Mouse (Mus musculus) hindbrain, postnatal 0 days (tissue): ENCODE data around the gene Stra6. TPM values are rescaled to one million over a fixed set of nuclear protein-coding genes. Genes with fewer than 3 reads are reported as not detected.

ENCODE experiments used
- ATAC-seq: fragments of 200-750 bp; cut with Nextera tagmentation; 2 replicates; pipeline ENCODE4 v1.8.0; 2017; ENCODE audit warnings: mild to moderate bottlenecking, moderate TSS enrichment, moderate library complexity
- DNase-seq: peaks from one replicate; pipeline ENCODE4 v3.0.0-alpha.2; 2015; ENCODE audit warnings: low spot score
- H3K27ac ChIP-seq: fragments of 300-500 bp; sonication (generic); 2 replicates; pipeline ENCODE4 v1.5.1; 2014; ENCODE audit warnings: mild to moderate bottlenecking
- H3K27me3 ChIP-seq: fragments of 300-500 bp; sonication (generic); 2 replicates; pipeline ENCODE4 v1.6.1; 2014; ENCODE audit warnings: low read length, mixed read lengths; ENCODE audit not compliant: insufficient read depth
- H3K36me3 ChIP-seq: fragments of 300-500 bp; sonication (generic); 2 replicates; pipeline ENCODE4 v1.6.1; 2014; ENCODE audit warnings: low read length, mixed read lengths; ENCODE audit not compliant: insufficient read depth
- H3K4me1 ChIP-seq: fragments of 300-500 bp; sonication (generic); 2 replicates; pipeline ENCODE4 v1.6.1; 2014; ENCODE audit warnings: antibody characterized with exemption, low read length, mixed read lengths; ENCODE audit not compliant: insufficient read depth
- H3K4me2 ChIP-seq: fragments of 300-500 bp; sonication (generic); 2 replicates; pipeline ENCODE4 v1.6.1; 2014; ENCODE audit warnings: low read depth, mild to moderate bottlenecking, low read length, moderate library complexity, mixed read lengths
- H3K4me3 ChIP-seq: fragments of 300-500 bp; sonication (generic); 2 replicates; pipeline ENCODE4 v1.5.1; 2014; ENCODE audit warnings: low read length
- H3K9ac ChIP-seq: fragments of 300-500 bp; sonication (generic); replicated peaks from 2 replicates; pipeline ENCODE4 v1.6.1; 2014; ENCODE audit warnings: mild to moderate bottlenecking, low read length, moderate library complexity, mixed read lengths
- H3K9me3 ChIP-seq: fragments of 300-500 bp; sonication (generic); 2 replicates; pipeline ENCODE4 v1.6.1; 2016; ENCODE audit warnings: low read length, mixed read lengths
- CTCF ChIP-seq: IDR thresholded peaks from 2 replicates; pipeline ENCODE4 v1.5.1; 2016; ENCODE audit warnings: antibody characterized with exemption, control low read depth, low read depth
- WGBS: fragments of 180-500 bp; shearing (Covaris S2); extraction: QIAGEN DNeasy Blood & Tissue Kit; methylation state at CpG from one replicate; pipeline ENCODE4 v1.1.7; 2014; 5-methylcytosine and 5-hydroxymethylcytosine counted together
- polyA plus RNA-seq: library from polyadenylated mRNA; unstranded; fragments of >200 nt; fragmentation: Nextera tagmentation; extraction: Ambion mirVana; gene quantifications from 2 replicates; pipeline ENCODE4 v1.2.1, GENCODE M21; 2015
- total RNA-seq: library from RNA; depleted of rRNA; stranded (reverse); fragments of >200 nt; gene quantifications from 2 replicates; pipeline ENCODE4 v1.2.3, GENCODE M21; 2014

The Stra6 gene
- total and polyA plus RNA-seq, 2 experiments from 2014 or later, result 7.5 to 19.2 TPM

DNA sequence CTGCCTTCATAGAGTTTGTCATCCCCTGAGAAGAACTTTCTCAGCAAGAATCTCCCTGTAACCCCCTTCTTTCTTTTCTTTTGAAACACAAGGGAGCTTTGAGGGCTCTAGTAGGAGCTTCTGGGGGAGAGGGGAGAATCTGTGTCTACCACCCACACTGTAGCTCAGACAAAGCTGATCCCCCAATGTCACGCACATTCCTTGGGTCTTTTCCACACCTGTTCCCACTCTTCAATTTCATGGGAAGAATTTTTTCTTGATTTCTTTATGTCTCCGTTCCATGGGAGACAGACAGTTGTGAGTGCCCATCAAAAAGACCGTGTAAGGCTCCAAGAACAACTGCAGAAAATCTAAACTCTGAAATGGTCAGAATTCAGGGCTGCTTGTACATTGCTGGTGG, 105.3 kb downstream of the Stra6 start:
- no peak for DNase-seq
- Histone ChIP-seq H3K27ac (no peak overlapping the region), H3K36me3 (no peaks in the 10 kb centered on the region), H3K4me3 (no peak overlapping the region), H3K4me1 (no peaks in the 10 kb centered on the region; the same call in 1 of the 2 replicates), H3K4me2 (no peak overlapping the region), H3K9me3 (no peaks in the 10 kb centered on the region), H3K9ac (no peak overlapping the region), H3K27me3 (no peaks in the 10 kb centered on the region)
- WGBS, result 73% methylated on average over 3 of the region's 3 CpGs
- no peak for ATAC-seq
- no peak for TF ChIP-seq CTCF

DNA sequence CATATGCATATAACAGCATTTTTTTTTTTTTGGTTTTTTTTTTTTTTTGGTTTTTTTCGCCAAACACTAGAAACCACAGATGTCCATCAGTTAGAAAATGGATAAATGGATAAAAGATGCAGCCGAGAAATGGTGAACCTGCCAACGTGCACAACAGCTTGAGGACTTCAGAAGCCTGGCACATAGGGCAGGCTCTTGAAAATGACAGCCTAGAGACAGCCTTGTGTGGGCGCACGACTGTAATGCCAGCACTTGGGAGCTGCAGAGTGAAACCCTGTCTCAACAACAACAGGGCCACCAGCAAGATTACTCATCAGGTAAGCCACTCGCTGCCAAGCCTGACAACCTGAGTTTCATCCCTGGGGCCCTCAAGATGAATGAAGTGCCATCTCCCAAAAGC, 105.8 kb downstream of the Stra6 start:
- no peak for TF ChIP-seq CTCF
- no peak overlapping the region for H3K9ac ChIP-seq
- H3K9me3 ChIP-seq, result no peaks in the 10 kb centered on the region
- ATAC-seq (no peak), DNase-seq (no peak)
- H3K27me3 ChIP-seq, result no peaks in the 10 kb centered on the region
- no peaks in the 10 kb centered on the region; the same call in 1 of the 2 replicates for H3K4me1 ChIP-seq
- H3K27ac ChIP-seq, result no peak overlapping the region
- no peak overlapping the region for H3K4me2 ChIP-seq
- WGBS, result 72% methylated on average over 6 of the region's 6 CpGs
- H3K36me3 ChIP-seq, result no peaks in the 10 kb centered on the region
- no peak overlapping the region for H3K4me3 ChIP-seq

DNA sequence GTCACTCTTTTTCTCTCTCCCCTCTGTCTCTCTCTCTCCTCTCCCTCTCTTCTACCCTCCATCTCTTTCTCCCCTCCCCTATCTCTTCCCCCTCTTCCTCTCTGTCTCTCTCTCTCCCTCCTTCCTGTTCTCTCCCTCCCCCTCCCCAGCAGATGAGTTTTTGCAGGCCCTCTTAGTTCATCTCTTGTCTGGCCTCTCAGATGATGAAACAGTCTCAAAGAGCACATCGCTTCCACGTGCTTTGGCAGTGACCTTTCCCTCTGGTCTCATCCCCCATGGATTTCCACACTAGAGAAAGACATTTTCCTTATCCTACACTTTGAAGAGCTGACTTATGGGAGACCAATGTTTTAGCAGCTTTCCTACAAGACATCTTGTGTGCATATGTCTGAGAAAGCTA, 109.3 kb downstream of the Stra6 start:
- H3K27ac ChIP-seq, result no peak overlapping the region
- H3K4me1 ChIP-seq, result peaks cover 4% of the 10 kb centered on the region; the same call in 1 of the 2 replicates
- H3K4me3 ChIP-seq, result no peak overlapping the region
- DNase-seq (no peak), ATAC-seq (no peak)
- H3K27me3 ChIP-seq, result no peaks in the 10 kb centered on the region
- H3K4me2 ChIP-seq, result no peak overlapping the region
- WGBS, result 69% methylated on average over 2 of the region's 2 CpGs
- no peaks in the 10 kb centered on the region for H3K9me3 ChIP-seq
- TF ChIP-seq CTCF, result no peak
- no peaks in the 10 kb centered on the region for H3K36me3 ChIP-seq
- H3K9ac ChIP-seq, result no peak overlapping the region

DNA sequence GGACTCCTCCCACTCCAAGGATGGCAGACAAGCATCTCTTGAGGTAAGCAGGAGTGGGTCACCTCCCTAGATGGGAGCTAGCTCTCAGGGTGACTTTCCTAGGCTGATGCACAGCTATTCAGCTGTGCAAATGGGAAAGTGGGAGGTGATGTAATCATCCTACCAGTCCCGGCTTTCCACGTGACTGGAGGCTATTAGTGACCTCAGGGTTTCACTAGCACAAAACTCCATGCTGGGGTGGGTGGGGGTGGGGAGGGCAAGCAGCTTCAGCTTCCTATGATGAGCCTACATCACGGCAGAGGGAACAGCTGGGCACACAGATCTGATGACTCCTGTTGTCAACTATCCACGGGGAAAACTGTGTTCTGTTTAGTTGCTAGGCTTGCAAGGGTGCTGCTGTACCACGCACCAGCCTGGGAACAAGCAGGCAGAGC, 111.2 kb downstream of the Stra6 start:
- no peak for DNase-seq
- no peaks in the 10 kb centered on the region for H3K36me3 ChIP-seq
- peaks cover 4% of the 10 kb centered on the region; the same call in 1 of the 2 replicates for H3K4me1 ChIP-seq
- no peak overlapping the region for H3K27ac ChIP-seq
- ATAC-seq, result peak; percentile 53; the same call in 1 of the 2 replicates
- H3K9ac ChIP-seq, result no peak overlapping the region
- no peak for TF ChIP-seq CTCF
- H3K4me2 ChIP-seq, result no peak overlapping the region
- H3K4me3 ChIP-seq, result no peak overlapping the region
- no peaks in the 10 kb centered on the region for H3K27me3 ChIP-seq
- WGBS, result 31% methylated on average over 5 of the region's 5 CpGs
- H3K9me3 ChIP-seq, result no peaks in the 10 kb centered on the region

DNA sequence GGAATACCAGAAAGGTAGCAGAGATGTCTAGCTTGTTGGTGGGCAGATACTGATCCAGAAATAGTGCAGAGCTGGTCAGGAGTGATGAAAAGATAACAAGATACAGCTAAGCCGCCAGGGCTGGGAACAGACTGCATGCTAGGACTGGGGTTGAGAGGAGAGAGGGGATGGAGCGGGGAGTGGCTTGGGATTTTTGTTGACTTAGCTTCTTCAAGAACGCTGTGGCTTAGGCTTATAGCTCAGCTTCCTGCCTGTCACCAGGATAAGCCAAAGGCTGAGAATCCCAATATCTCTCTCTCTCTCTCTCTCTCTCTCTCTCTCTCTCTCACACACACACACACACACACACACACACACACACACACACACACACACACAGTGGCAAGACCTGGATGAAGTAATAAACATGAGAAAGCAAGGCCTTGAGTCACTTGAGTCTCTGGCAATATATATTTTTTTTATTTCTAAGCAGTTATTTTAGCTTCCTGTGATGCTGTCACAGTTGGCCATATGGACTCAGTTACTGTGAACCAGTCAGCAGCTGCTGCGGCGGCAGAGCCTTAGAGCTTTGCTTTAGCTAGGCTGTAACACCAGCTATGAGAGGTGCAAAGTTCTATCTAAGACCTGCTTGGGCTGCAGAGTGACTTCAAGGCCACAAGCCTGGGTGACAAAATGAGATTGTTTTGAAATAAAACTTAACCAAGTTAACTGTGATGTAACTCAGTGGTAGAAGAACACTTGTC, 112.3 kb downstream of the Stra6 start:
- no peak for DNase-seq
- TF ChIP-seq CTCF, result no peak

DNA sequence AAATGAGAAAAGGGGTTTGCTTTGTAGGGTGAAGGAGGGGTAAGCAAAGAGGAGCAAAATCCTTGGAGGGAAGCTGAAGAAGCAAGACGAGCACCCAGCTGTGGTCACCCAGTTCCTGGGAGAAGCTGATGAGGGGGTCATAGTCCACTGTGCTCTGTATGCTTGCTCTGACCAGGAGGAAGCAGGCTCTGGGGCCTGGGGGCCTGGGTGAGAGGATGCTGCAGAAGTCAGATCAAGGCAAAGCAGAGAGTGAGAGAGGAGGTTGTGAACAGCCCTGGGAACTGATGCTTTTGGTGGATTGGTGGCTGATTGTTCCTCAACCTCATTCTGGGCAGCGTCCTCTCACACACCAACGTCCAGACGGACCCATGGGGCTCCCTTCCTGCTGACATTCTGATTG, 113.6 kb downstream of the Stra6 start:
- H3K27me3 ChIP-seq, result no peaks in the 10 kb centered on the region

More for the DNA sequence above, 112.3 kb downstream of the Stra6 start:
- no peak overlapping the region for H3K4me3 ChIP-seq
- H3K4me1 ChIP-seq, result peaks cover 4% of the 10 kb centered on the region; the same call in 1 of the 2 replicates
- H3K27ac ChIP-seq, result no peak overlapping the region
- no peak overlapping the region for H3K4me2 ChIP-seq
- WGBS, result 48% methylated on average over 5 of the region's 5 CpGs
- no peaks in the 10 kb centered on the region for H3K27me3 ChIP-seq
- H3K9me3 ChIP-seq, result no peaks in the 10 kb centered on the region
- ATAC-seq, result no peak
- H3K36me3 ChIP-seq, result no peaks in the 10 kb centered on the region
- no peak overlapping the region for H3K9ac ChIP-seq

DNA sequence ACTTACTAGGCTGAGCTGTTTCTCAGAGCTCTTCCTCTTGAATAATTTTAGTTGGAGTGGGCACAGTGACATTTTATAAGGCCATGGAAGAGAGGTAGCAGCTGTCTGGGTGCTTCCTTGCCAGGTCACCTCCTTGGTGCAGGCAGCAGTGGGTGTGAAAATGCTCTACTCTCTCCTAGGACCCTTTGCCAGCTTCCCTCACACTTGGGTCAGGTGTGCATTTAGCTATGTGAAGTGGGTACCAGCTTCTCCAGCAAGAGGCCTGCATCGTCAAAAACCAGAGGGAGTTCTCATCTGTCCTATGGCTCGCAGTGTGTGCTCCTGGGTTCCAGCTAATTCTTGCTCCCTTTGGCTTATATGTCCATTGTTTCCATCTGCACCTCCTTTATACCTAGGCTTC, 115.8 kb downstream of the Stra6 start:
- no peak for DNase-seq
- Histone ChIP-seq H3K27me3 (no peaks in the 10 kb centered on the region), H3K9ac (no peak overlapping the region), H3K36me3 (no peaks in the 10 kb centered on the region), H3K27ac (no peak overlapping the region), H3K9me3 (no peaks in the 10 kb centered on the region), H3K4me1 (peaks cover 4% of the 10 kb centered on the region; the same call in 1 of the 2 replicates), H3K4me3 (no peak overlapping the region), H3K4me2 (no peak overlapping the region)
- no peak for TF ChIP-seq CTCF
- no peak for ATAC-seq
- 77% methylated on average over 2 of the region's 2 CpGs for WGBS

More for the DNA sequence above, 113.6 kb downstream of the Stra6 start:
- no peak overlapping the region for H3K9ac ChIP-seq
- ATAC-seq (no peak), DNase-seq (no peak)
- H3K36me3 ChIP-seq, result no peaks in the 10 kb centered on the region
- 0 out of 2 replicates have a peak overlapping the region, but pooled peaks have one; percentile 20 for H3K27ac ChIP-seq
- H3K4me3 ChIP-seq, result no peak overlapping the region
- TF ChIP-seq CTCF, result no peak
- 38% methylated on average over 4 of the region's 4 CpGs for WGBS
- H3K4me2 ChIP-seq, result no peak overlapping the region
- peaks cover 4% of the 10 kb centered on the region; the same call in 1 of the 2 replicates for H3K4me1 ChIP-seq
- no peaks in the 10 kb centered on the region for H3K9me3 ChIP-seq
